Mouse (Mus musculus): ENCODE data around the gene Sfmbt2. TPM values are rescaled to one million over a fixed set of nuclear protein-coding genes. Genes with fewer than 3 reads are reported as not detected.
"Not testable (repeated sequence)": the region's sequence is repeated elsewhere in the genome, so short reads cannot be mapped to it uniquely, and the experiment has no call there.

Sfmbt2 gene
- polyA plus RNA-seq (2015; fragmentation: Nextera tagmentation; extraction: Ambion mirVana), result 1.6 and 1.7 TPM in 2 replicates

DNA sequence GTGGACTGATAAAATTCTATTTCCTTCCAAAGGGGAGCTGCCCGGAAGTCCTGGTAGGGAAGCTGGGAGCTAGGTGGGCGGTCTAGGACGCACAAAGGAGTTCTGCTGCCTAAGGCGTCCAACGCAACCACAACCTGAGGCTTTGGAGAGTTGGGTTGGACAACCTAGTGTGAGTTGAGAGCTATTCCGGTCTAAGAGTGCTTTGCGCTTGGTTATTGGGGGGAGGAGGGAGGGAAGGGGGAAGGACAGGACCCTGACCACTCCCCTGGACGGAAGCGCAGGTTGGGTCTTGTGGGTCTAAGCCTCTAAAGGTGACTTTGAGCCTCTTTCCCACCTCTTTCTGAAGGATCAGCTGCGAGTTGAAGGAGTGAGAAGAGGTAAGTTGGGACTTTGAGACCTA, at the start of gene Sfmbt2:
Gene Sfmbt2, plus strand, starts transcription at position 335 of the 400 bp plus-strand sequence.
- peaks cover 12% of the 10 kb centered on the region for H3K4me1 ChIP-seq (ENCODE audit: insufficient read depth, low read length)
- ATAC-seq (ENCODE audit: low FRiP score, low TSS enrichment), result no peak
- no peaks in the 10 kb centered on the region for H3K9me3 ChIP-seq (ENCODE audit: low read length)
- H3K4me3 ChIP-seq (ENCODE audit: low read length), result no peak within 1 kb of the TSS
- no peak within 1 kb of the TSS for H3K27ac ChIP-seq (ENCODE audit: low read length)
- H3K36me3 ChIP-seq (ENCODE audit: insufficient read depth, low read length), result no peaks in the 10 kb centered on the region
- 0% methylated on average over 10 of the region's 10 CpGs for WGBS
- H3K27me3 ChIP-seq (ENCODE audit: insufficient read depth, low read length), result peaks cover 67% of the 10 kb centered on the region
- H3K4me2 ChIP-seq (replicated peaks; ENCODE audit: low read depth, low read length), result no peak within 1 kb of the TSS
- H3K9ac ChIP-seq (replicated peaks; ENCODE audit: low read length), result no peak within 1 kb of the TSS

DNA sequence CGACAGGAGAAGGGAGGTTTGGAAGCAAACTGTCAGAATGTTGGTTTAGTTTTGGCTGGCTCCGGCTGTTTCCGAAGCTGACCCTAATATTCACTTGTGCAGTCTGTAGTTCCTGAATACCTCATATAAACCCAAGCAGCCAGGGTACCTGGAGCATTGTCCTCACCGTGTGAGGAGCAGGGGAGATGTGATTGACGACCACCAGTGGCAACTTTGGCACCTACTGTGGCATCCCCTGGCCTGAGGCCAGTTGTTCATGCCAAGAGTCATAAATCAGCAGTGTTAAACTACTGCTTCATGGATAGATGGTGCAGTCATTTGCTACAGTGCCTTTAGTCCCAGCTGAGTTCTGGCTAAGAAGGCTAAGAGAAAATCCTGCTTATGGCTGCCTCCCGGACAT, 49.2 kb upstream of the Sfmbt2 start:
- no peaks in the 10 kb centered on the region for H3K9me3 ChIP-seq (ENCODE audit: low read length)
- no peak overlapping the region for H3K9ac ChIP-seq (replicated peaks; ENCODE audit: low read length)
- 37% methylated on average over 6 of the region's 6 CpGs for WGBS
- H3K4me1 ChIP-seq (ENCODE audit: insufficient read depth, low read length), result no peaks in the 10 kb centered on the region
- no peaks in the 10 kb centered on the region for H3K27me3 ChIP-seq (ENCODE audit: insufficient read depth, low read length)
- no peak overlapping the region for H3K4me3 ChIP-seq (ENCODE audit: low read length)
- ATAC-seq (ENCODE audit: low FRiP score, low TSS enrichment), result no peak
- H3K36me3 ChIP-seq (ENCODE audit: insufficient read depth, low read length), result no peaks in the 10 kb centered on the region
- H3K27ac ChIP-seq (ENCODE audit: low read length), result no peak overlapping the region
- H3K4me2 ChIP-seq (replicated peaks; ENCODE audit: low read depth, low read length), result no peak overlapping the region

DNA sequence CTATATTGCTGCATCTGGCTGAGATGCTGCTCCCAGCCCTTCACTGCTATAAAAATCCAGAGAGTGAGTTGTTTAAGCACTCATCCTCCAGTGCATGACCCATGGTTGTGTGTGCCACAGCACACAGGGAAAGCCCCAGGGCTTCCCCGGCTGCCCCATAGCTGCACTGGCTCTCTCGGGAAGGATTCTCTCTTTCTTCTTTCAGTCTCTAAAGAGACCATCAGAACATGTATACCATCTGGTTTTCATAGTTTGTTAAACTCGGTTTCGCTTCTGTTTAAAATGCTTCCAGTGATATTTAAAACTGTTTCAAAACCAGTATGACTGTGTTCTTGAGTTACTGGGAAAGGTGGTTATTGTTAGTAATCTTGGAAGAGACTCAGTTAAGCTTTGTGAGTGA, 47.1 kb upstream of the Sfmbt2 start:
- H3K36me3 ChIP-seq (ENCODE audit: insufficient read depth, low read length), result no peaks in the 10 kb centered on the region
- no peaks in the 10 kb centered on the region for H3K9me3 ChIP-seq (ENCODE audit: low read length)
- no peak overlapping the region for H3K9ac ChIP-seq (replicated peaks; ENCODE audit: low read length)
- no peaks in the 10 kb centered on the region for H3K27me3 ChIP-seq (ENCODE audit: insufficient read depth, low read length)
- 86% methylated on average over 4 of the region's 4 CpGs for WGBS
- H3K4me1 ChIP-seq (ENCODE audit: insufficient read depth, low read length), result no peaks in the 10 kb centered on the region
- ATAC-seq (ENCODE audit: low FRiP score, low TSS enrichment), result no peak
- no peak overlapping the region for H3K4me2 ChIP-seq (replicated peaks; ENCODE audit: low read depth, low read length)
- H3K4me3 ChIP-seq (ENCODE audit: low read length), result no peak overlapping the region
- no peak overlapping the region for H3K27ac ChIP-seq (ENCODE audit: low read length)

DNA sequence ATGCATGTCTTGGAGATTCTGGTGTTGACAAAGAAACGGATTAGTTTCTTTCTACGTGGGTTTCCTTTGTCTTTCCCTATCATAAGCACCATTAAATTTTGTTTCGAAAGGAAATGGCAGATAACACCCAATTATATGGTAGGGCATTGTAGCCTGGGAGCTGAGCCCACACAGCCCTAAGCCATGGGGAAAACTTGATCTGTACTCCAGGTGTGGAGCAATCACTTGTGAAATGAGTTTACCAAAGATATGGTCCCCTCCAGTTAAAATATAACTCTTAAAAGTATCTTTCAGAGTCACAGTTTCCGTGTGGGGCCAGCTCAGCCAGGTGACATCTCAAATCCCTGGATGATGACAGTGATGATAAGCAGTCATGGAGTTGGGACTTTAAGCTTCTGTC, 45.3 kb upstream of the Sfmbt2 start:
- H3K4me3 ChIP-seq (ENCODE audit: low read length), result no peak overlapping the region
- H3K27me3 ChIP-seq (ENCODE audit: insufficient read depth, low read length), result no peaks in the 10 kb centered on the region
- 61% methylated on average over 4 of the region's 4 CpGs for WGBS
- H3K36me3 ChIP-seq (ENCODE audit: insufficient read depth, low read length), result no peaks in the 10 kb centered on the region
- H3K4me1 ChIP-seq (ENCODE audit: insufficient read depth, low read length), result no peaks in the 10 kb centered on the region
- H3K27ac ChIP-seq (ENCODE audit: low read length), result no peak overlapping the region
- no peak overlapping the region for H3K9ac ChIP-seq (replicated peaks; ENCODE audit: low read length)
- H3K9me3 ChIP-seq (ENCODE audit: low read length), result no peaks in the 10 kb centered on the region
- no peak overlapping the region for H3K4me2 ChIP-seq (replicated peaks; ENCODE audit: low read depth, low read length)
- no peak for ATAC-seq (ENCODE audit: low FRiP score, low TSS enrichment)

DNA sequence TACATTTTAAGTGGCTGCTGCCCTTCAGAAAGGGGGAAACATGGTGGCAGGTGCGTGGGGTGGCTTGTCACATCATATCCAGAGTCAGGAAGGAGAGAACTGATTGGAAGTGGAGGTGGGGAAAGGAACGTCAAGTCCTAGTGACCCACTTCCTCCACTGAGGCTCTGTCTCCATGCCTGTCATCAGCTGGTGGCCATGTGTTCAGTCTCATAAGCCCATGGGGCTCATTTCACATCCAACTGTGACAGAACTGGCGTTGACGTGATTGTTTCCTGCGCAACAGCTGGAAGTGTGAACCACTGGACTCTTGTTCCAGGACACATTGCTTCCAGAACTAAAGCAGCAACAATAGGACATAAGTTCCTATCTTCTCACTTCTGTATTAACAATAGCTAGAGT, 40.1 kb upstream of the Sfmbt2 start:
- no peak overlapping the region for H3K4me2 ChIP-seq (replicated peaks; ENCODE audit: low read depth, low read length)
- H3K4me3 ChIP-seq (ENCODE audit: low read length), result no peak overlapping the region
- peaks cover 6% of the 10 kb centered on the region; the same call in 1 of the 2 replicates for H3K27me3 ChIP-seq (ENCODE audit: insufficient read depth, low read length)
- no peak overlapping the region for H3K9ac ChIP-seq (replicated peaks; ENCODE audit: low read length)
- H3K9me3 ChIP-seq (ENCODE audit: low read length), result no peaks in the 10 kb centered on the region
- H3K27ac ChIP-seq (ENCODE audit: low read length), result no peak overlapping the region
- no peak for ATAC-seq (ENCODE audit: low FRiP score, low TSS enrichment)
- H3K36me3 ChIP-seq (ENCODE audit: insufficient read depth, low read length), result no peaks in the 10 kb centered on the region
- no peaks in the 10 kb centered on the region for H3K4me1 ChIP-seq (ENCODE audit: insufficient read depth, low read length)
- 62% methylated on average over 5 of the region's 5 CpGs for WGBS

DNA sequence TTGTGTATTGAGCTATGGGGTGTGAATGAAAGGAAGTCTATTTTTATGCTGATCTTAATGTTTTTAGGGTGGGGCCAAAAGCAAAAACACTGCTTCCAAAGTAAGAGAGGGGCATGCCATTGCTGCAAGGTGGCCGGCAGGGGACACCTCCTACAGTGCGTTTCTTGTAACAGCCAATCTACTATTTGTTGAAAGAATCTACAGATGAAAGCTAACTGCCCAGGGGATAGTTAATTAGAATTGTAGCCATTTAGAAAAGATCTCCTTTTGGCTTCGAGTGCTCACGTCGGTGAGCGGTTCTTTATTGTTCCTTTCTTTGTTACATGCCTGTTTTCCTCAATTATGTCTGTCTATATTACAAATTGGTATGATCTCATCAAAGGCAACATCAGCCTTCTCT, 36.0 kb upstream of the Sfmbt2 start:
- Histone ChIP-seq H3K4me3 (ENCODE audit: low read length) (no peak overlapping the region), H3K27me3 (ENCODE audit: insufficient read depth, low read length) (peaks cover 6% of the 10 kb centered on the region; the same call in 1 of the 2 replicates), H3K4me1 (ENCODE audit: insufficient read depth, low read length) (no peaks in the 10 kb centered on the region), H3K36me3 (ENCODE audit: insufficient read depth, low read length) (no peaks in the 10 kb centered on the region), H3K9me3 (ENCODE audit: low read length) (no peaks in the 10 kb centered on the region), H3K9ac (replicated peaks; ENCODE audit: low read length) (no peak overlapping the region), H3K4me2 (replicated peaks; ENCODE audit: low read depth, low read length) (no peak overlapping the region), H3K27ac (ENCODE audit: low read length) (no peak overlapping the region)
- no peak for ATAC-seq (ENCODE audit: low FRiP score, low TSS enrichment)
- 25% methylated on average over 6 of the region's 6 CpGs for WGBS

DNA sequence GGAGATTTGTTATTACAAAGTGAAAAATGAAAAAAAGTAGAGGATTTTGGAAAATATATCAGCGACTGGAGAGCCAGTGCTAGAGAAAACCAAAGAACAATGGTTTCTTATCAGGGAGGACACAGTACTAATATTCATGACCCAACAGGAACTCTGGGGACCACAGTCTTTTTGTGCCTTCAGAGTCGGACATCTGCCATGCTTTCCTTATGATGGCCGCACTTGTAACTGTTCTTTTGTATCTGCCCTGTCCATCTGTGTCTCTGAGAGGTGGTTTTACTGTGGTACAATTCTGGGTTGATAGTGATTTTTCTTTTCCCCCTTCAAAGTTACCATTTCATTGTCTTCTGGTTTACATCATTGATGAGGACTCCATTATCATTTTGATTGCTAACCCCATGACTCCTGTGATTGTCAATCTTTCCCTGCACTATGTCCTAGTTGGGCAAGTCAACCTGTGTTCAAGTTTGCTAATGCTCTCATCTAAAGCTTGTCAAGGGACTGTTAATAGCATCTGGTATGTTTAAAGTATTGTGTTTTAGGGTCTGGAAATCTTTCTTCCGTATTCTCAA, 35.2 kb upstream of the Sfmbt2 start:
- H3K4me3 ChIP-seq (ENCODE audit: low read length), result no peak overlapping the region
- H3K4me1 ChIP-seq (ENCODE audit: insufficient read depth, low read length), result no peaks in the 10 kb centered on the region
- peaks cover 6% of the 10 kb centered on the region; the same call in 1 of the 2 replicates for H3K27me3 ChIP-seq (ENCODE audit: insufficient read depth, low read length)
- H3K36me3 ChIP-seq (ENCODE audit: insufficient read depth, low read length), result no peaks in the 10 kb centered on the region
- no peak for ATAC-seq (ENCODE audit: low FRiP score, low TSS enrichment)
- no peak overlapping the region for H3K27ac ChIP-seq (ENCODE audit: low read length)
- H3K4me2 ChIP-seq (replicated peaks; ENCODE audit: low read depth, low read length), result no peak overlapping the region
- no peak overlapping the region for H3K9ac ChIP-seq (replicated peaks; ENCODE audit: low read length)
- H3K9me3 ChIP-seq (ENCODE audit: low read length), result no peaks in the 10 kb centered on the region
- WGBS, result 62% methylated on average over 4 of the region's 4 CpGs

DNA sequence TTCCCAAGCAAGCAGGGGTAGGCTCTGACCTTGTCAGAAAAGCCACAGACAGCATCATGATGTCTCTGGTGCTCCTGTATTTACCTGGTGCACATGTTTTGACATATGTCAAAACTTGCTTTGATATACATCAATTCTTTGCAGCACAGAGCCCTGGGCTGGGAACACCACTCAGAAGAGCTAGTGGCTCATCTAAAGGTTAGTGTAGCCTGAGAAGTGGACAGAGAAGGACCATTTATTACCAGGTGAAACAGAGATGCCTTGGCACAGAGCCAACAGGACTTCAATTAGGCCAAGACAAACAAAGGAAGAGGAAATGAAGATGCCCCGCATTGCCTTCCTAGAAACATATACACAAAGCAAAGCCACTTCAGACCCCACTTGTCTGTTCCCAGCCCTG, 30.3 kb upstream of the Sfmbt2 start:
- 28% methylated on average over 1 of the region's 1 CpGs for WGBS

DNA sequence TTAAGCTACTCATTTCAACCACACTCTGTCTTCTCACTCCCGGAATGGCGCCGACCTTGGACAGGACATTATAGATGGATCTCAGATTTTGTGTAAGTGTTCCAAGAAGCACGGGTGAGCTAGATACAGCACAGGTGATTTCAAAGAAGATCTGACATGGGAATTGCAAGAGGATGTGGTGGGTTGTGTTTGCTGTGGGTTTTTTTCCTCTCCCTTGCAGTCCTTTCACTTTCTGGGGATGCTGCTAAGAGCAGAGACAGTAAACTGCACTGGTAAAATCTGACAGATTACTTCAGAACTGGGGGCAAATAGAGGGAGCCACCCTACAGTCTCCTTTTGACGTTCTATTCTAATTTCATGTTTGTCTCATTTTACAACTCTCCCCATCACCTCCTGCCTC, 26.8 kb upstream of the Sfmbt2 start:
- H3K27ac ChIP-seq (ENCODE audit: low read length), result no peak overlapping the region
- no peaks in the 10 kb centered on the region for H3K27me3 ChIP-seq (ENCODE audit: insufficient read depth, low read length)
- no peaks in the 10 kb centered on the region for H3K9me3 ChIP-seq (ENCODE audit: low read length)
- WGBS, result 75% methylated on average over 5 of the region's 5 CpGs
- H3K4me2 ChIP-seq (replicated peaks; ENCODE audit: low read depth, low read length), result no peak overlapping the region
- H3K36me3 ChIP-seq (ENCODE audit: insufficient read depth, low read length), result no peaks in the 10 kb centered on the region
- H3K4me3 ChIP-seq (ENCODE audit: low read length), result no peak overlapping the region
- ATAC-seq (ENCODE audit: low FRiP score, low TSS enrichment), result no peak
- H3K9ac ChIP-seq (replicated peaks; ENCODE audit: low read length), result no peak overlapping the region
- H3K4me1 ChIP-seq (ENCODE audit: insufficient read depth, low read length), result no peaks in the 10 kb centered on the region

More for the DNA sequence above, 30.3 kb upstream of the Sfmbt2 start:
- Histone ChIP-seq H3K4me2 (replicated peaks; ENCODE audit: low read depth, low read length) (no peak overlapping the region), H3K36me3 (ENCODE audit: insufficient read depth, low read length) (no peaks in the 10 kb centered on the region), H3K9me3 (ENCODE audit: low read length) (no peaks in the 10 kb centered on the region), H3K9ac (replicated peaks; ENCODE audit: low read length) (no peak overlapping the region), H3K27ac (ENCODE audit: low read length) (no peak overlapping the region), H3K27me3 (ENCODE audit: insufficient read depth, low read length) (no peaks in the 10 kb centered on the region), H3K4me1 (ENCODE audit: insufficient read depth, low read length) (no peaks in the 10 kb centered on the region), H3K4me3 (ENCODE audit: low read length) (no peak overlapping the region)
- ATAC-seq (ENCODE audit: low FRiP score, low TSS enrichment), result no peak; the same call in 1 of the 2 replicates

DNA sequence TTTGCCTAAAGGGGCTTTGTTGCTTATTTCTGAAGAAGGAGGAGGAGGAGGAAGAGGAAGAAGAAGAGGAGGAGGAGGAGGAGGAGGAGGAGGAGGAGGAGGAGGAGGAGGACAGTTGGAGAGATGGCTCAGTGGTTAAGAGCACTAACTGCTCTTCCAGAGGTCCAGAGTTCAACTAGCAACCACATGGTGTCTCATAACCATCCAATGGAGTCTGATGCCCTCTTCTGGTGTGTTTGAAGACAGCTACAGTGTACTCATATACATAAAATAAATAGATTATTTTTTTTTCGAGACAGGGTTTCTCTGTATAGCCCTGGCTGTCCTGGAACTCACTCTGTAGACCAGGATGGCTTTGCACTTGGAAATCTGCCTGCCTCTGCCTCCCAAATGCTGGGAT, 26.2 kb upstream of the Sfmbt2 start:
- H3K9ac ChIP-seq (replicated peaks; ENCODE audit: low read length); H3K4me1 ChIP-seq (ENCODE audit: insufficient read depth, low read length); ATAC-seq (ENCODE audit: low FRiP score, low TSS enrichment): not testable (repeated sequence)

More for the DNA sequence above, 26.2 kb upstream of the Sfmbt2 start:
- H3K36me3 ChIP-seq (ENCODE audit: insufficient read depth, low read length); H3K4me2 ChIP-seq (replicated peaks; ENCODE audit: low read depth, low read length); H3K27ac ChIP-seq (ENCODE audit: low read length); H3K4me3 ChIP-seq (ENCODE audit: low read length); H3K9me3 ChIP-seq (ENCODE audit: low read length); H3K27me3 ChIP-seq (ENCODE audit: insufficient read depth, low read length): not testable (repeated sequence)
- WGBS, result 97% methylated on average over 1 of the region's 1 CpGs
